Mouse (Mus musculus) gastrocnemius, adult 2 months (tissue): ENCODE measurements at regions not wholly inside any gene's neighbourhood (a gene's known extent, or its start where the extent isn't known, plus 50 kb on each side); places are given as distances from the start of the nearest gene placed in this dataset.

ENCODE experiments used
- DNase-seq: peaks from one replicate; pipeline ENCODE4 v3.0.0; 2022
- H3K27ac ChIP-seq: fragments of 200-600 bp; 2 replicates; pipeline ENCODE4 v1.8.1; 2022; ENCODE audit warnings: mild to moderate bottlenecking
- H3K4me3 ChIP-seq: fragments of 200-600 bp; 2 replicates; pipeline ENCODE4 v1.8.1; 2022; ENCODE audit warnings: mild to moderate bottlenecking, moderate library complexity
- CTCF ChIP-seq: fragments of 200-600 bp; IDR thresholded peaks from 2 replicates; pipeline ENCODE4 v1.8.1; 2022; ENCODE audit warnings: antibody characterized with exemption, mild to moderate bottlenecking, moderate library complexity
- intact Hi-C: fragments of 180-260 bp; cut with DNase I; formaldehyde crosslinking; loops from one replicate; pipeline ENCODE4 v1.15.1; 2025

DNA sequence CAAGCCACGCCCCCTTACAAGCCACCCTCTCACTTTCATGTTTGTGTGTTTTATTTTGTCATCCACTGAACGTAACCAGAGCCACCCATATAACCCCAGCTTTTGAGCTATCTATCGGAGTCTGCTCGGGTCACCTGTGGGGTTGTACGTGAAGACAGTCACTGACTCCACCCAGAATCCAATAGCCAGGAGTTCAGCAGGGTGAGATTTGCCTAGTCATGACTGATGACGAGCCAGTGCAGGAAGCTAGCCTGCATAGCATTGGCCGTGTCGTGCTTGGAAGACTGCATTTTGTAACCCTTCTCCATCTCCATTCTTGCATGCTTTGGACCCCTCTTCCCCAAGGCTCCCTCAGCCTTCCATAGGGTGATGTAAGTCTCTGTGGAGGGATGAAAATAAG is 243.3 kb upstream of the Nr5a2 start:
- intact Hi-C loops, result no loop called here
- Histone ChIP-seq H3K4me3 (no peak overlapping the region), H3K27ac (no peak overlapping the region)
- no peak for TF ChIP-seq CTCF
- no peak for DNase-seq

DNA sequence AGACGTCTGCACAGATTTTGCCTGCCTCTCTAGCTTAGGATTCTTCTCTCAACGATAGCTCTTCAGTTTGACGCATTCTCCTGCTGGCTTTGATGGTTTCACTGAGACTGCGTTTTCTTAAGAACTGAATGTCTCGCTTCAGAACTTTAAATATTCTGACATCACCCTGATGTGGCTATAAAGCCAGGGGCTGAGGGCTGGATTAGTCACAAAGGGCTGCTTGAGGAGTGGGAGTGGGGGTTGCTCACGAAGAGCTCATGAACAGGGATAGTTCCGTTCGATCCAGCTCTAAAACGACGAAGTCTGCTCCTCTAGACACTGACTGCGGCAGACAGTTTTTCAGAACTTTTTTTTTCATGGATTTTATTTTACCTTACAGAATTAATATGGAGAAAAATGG is 240.7 kb upstream of the Nr5a2 start:
- no peak for DNase-seq
- Histone ChIP-seq H3K27ac (no peak overlapping the region), H3K4me3 (no peak overlapping the region)
- intact Hi-C loops, result no loop called here
- TF ChIP-seq CTCF, result no peak

DNA sequence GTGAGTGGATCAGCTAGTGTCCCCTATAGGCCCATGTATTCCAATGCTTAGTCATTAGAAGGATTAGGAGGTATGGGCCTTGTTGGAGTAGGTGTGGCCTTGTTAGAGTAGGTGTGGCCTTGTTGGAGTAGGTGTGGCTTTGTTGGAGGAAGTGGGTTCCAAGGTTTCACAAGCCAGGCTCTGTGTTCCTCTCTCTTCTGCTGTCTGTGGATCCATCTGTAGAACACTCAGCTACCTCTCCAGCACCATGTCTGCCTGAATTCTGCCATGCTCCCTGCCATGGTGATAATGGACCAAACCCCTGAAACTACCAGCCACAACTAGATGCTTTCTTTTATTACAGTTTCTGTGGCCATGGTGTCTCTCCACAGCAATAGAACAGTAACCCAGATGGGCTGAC is 235.7 kb upstream of the Nr5a2 start:
- Histone ChIP-seq H3K4me3 (no peak overlapping the region), H3K27ac (no peak overlapping the region)
- no peak for TF ChIP-seq CTCF
- intact Hi-C loops, result no loop called here
- DNase-seq, result no peak

DNA sequence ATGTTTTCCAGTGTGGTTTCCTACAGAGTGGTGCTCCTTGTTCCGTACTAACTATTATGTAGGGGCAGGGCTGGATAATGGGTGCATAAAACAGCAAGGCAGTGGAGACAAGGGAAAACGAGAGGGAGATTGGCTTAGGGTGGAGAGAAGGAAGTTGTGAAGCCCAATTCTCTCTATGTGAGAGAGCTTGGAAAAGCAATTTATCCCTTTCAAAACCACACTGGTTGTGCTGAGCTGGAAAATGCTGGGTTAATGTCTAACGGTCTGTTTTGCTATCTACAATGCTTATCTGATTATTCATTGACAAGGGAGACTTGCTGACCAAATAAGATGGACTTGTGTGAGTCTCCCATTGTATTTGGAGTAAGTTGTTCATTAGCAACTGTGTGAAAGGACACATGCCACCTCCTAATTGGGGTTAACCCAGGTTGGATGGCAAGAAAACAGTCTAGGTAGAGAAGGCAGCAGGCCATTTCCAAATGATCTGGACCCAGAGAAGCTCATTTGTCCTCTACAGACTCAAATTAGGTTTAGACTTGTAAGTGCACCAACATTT is 234.9 kb upstream of the Nr5a2 start:
- intact Hi-C loops, result no loop called here
- no peak overlapping the region for H3K4me3 ChIP-seq
- no peak for TF ChIP-seq CTCF
- no peak for DNase-seq
- H3K27ac ChIP-seq, result no peak overlapping the region

DNA sequence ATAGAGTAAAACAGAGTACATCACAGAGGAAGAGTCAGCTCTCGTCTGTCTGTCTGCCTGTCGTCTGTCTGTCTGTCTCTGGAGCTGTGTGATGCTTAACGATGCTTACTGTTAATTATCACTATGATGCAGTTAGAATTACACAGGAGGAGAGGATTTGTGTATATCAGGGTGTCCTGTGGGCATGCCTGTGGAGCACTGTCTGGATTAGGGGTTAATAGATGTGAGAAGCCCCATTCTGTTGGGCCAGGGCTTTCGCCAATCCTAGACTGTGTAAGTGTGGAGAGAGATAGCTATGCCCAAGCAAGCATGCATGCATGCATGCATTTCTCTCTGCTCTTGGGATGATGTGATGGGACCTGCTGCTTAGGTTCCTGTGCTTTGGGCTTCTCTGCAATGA is 218.0 kb upstream of the Nr5a2 start:
- TF ChIP-seq CTCF, result no peak
- H3K4me3 ChIP-seq, result no peak overlapping the region
- no peak for DNase-seq
- no peak overlapping the region for H3K27ac ChIP-seq
- intact Hi-C loops, result no loop called here

DNA sequence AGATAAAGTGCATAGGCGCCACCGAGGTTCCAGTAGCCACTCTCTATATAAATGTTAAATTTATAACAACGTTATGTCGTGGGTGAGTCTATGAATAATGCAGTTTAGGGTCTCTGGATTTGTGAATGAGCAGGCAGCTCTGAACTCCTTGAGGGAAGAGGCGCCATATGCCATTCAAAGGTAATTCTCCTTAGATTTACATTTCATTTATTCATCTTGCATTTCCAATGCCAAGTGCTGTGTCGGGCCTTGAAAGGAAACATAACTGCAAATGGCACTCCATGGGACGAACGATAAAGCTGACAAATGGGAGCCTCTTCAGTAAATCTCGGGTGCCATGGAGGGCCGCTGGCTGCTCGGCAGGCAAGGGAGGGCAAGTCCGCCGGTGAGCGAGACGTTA is 216.4 kb upstream of the Nr5a2 start:
- intact Hi-C loops, result no loop called here
- no peak for TF ChIP-seq CTCF
- Histone ChIP-seq H3K4me3 (no peak overlapping the region), H3K27ac (no peak overlapping the region)
- no peak for DNase-seq

DNA sequence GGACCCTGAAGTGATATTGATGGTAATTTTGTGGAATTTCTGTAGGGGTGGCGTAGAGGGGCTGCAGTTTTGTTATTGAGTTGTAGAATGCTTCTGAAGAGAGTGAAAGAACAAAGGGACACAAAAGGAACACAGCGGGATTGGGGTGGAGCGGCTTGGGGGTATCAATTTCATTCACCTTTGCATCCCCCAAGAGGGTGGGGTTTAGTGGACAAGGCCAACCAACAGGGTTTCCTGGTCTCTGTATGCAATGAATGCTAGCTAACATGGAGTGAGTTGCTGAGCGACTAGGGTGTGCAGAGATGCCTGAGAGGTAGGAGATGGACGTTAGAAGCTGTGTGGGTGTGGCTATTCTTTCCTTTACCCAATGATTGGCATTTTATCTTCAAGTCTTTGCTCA is 213.8 kb upstream of the Nr5a2 start:
- intact Hi-C loops, result no loop called here
- no peak for TF ChIP-seq CTCF
- H3K27ac ChIP-seq, result no peak overlapping the region
- no peak for DNase-seq
- H3K4me3 ChIP-seq, result no peak overlapping the region

DNA sequence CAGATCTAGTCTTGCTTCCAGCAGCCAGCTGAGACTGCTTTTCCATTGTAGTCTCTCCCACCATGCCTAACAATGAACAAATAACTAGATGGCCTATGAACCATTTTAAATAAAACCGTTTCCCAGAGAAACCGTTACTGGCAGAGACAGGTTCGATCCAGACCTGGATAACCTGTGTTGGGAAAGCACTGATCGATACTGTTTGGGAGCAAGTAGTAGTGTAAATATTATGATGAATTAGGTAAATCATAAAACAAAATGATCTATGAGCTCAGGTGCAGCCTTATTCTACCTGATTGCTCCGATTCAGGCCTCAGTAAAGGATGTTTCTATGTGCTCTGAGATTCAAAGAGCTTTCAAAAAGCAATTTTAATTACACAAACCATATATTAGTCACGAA is 211.9 kb upstream of the Nr5a2 start:
- TF ChIP-seq CTCF, result no peak
- intact Hi-C loops, result no loop called here

DNA sequence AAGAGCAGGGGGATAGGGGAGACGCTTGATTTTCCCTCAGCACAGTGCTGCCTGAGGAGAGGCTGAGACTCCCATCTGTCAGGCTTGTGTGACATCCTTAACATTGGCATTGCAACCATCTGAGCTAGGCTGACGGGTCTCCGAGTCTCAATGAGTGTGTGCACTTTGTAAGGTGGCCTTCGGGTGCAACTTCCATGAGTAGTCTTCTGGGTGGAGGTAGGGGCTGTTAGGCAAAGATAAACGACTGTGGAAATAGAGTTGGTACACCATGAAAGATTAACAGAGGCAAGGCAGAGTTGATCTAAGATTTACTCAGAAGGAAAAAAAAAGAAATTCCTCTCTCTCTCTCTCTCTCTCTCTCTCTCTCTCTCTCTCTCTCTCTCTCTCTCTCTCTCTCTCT is 211.2 kb upstream of the Nr5a2 start:
- DNase-seq, result no peak
- no peak for TF ChIP-seq CTCF
- Histone ChIP-seq H3K27ac (no peak overlapping the region), H3K4me3 (no peak overlapping the region)
- intact Hi-C loops, result no loop called here

More for the DNA sequence above, 211.9 kb upstream of the Nr5a2 start:
- Histone ChIP-seq H3K4me3 (no peak overlapping the region), H3K27ac (no peak overlapping the region)
- no peak for DNase-seq

DNA sequence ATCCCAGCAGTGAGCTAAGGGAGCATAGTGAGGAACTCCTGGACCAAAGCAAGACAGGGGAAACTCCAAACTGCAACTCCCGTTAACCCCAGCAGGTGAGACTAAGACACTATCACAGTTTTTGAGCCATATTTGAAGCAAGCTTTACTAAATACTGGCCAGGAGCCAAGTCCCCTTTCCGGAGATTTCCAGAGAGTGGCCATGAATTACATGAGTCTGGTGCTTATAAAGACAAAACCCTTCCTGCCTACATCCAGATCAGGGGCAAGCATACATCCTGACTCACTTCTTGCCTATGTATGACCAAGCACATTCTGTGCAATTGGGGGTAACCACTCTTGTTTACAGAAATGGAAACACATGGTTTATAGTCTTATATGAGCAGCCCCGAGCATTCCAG is 187.6 kb upstream of the Nr5a2 start:
- intact Hi-C loops, result no loop called here
- H3K4me3 ChIP-seq, result no peak overlapping the region
- DNase-seq, result no peak
- H3K27ac ChIP-seq, result no peak overlapping the region
- no peak for TF ChIP-seq CTCF

DNA sequence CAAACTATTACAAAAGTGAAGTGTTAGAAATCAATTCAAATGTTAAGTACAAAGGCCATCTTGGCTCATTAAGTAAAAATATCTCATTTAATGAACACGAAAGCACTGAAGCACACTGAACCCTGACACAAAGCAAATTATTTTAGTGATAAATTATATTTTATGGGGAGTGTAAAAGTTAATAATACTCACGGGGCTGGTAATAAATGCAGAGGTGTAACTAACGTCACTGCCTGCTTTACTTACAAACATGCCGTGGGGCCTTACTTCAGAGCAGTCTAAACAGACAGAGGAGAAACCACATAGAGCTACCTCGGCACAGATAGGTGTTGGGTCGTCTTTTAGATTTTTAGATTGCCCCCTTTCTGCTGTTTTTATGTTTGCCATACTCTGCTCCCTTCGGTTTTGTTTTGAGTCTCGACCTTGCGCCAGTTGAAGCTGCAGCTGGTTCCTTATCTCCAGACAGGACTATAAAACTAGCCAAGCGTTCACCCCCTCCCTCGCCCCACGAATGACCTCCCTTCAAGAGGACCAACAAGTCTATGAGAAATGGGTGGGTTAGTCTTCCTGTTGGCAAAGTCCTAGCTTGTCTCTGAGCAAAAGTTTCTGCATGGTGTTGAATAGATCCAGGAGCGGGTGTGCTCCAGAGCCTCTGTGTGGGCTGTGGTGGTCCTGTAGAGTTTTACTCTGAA is 181.8 kb upstream of the Nr5a2 start:
- no peak overlapping the region for H3K4me3 ChIP-seq
- DNase-seq, result no peak
- H3K27ac ChIP-seq, result no peak overlapping the region
- intact Hi-C loops, result no loop called here
- no peak for TF ChIP-seq CTCF

DNA sequence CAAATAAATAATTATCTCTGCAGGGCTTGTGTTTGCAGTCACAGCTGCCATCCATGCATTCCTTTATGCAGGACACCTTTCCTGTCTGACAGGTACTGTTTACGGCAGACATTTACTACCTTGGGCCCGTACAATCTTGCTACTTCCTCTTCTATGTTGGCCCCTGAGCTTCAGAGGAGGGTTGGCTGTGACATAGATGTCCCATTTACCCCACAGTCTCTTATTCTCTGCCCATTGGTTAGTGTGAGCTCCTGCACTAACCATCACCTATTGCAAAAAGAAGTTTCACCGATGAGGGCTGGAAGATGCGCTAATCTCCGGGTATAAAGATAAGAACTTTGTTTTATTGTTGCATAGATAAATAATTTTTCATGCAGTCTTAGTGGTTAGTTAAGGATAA is 181.1 kb upstream of the Nr5a2 start:
- no peak overlapping the region for H3K4me3 ChIP-seq
- H3K27ac ChIP-seq, result no peak overlapping the region
- no peak for TF ChIP-seq CTCF
- no peak for DNase-seq
- intact Hi-C loops, result no loop called here

DNA sequence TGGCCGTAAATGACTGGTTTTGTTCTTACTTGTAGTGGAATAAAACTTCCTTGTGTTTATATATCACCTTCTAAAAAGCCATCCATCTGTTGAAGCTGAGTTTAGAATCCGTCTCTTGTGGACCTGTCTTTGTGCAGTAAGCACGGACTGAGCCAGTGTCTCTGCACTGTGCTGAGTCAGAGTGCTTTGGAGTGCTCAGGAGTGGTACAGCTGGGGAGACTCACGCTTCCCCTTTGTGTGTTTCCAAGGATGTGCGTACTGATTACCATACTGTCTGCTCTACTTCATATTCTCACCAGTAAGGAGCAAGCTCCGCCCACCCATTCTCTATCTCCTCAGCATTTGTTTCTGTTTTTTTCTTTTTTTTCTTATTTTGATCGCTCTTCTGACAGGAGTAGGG is 175.9 kb upstream of the Nr5a2 start:
- no peak overlapping the region for H3K27ac ChIP-seq
- no peak for TF ChIP-seq CTCF
- no peak overlapping the region for H3K4me3 ChIP-seq
- no peak for DNase-seq
- intact Hi-C loops, result no loop called here

DNA sequence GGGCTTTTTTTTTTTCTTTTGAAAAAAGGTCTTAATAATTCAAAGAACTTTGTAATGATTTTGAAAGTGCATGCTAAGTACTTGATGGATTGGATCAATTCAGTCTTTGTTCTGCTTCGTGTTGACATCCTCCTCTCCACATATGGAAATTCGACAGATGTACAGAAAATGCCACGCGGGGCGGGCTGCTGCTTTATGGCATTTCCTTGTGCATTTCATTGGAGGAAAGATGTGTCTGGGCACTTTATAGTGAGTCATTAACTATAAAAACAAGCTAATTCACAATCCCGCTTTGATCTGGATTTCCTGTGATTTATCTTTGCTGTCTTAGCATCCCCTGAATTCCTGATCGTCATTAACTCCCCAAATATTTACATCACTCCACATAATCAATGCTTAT is 173.5 kb upstream of the Nr5a2 start:
- no peak overlapping the region for H3K4me3 ChIP-seq
- intact Hi-C loops, result no loop called here
- no peak for TF ChIP-seq CTCF
- H3K27ac ChIP-seq, result no peak overlapping the region
- no peak for DNase-seq
